Mouse (Mus musculus): Measurements from ENCODE around the gene Rassf5.

- no peak for TF ChIP-seq CTCF (IDR thresholded peaks at IDR 0.05; ENCODE audit: low read depth)
- no peak for TF ChIP-seq EP300 (IDR thresholded peaks at IDR 0.05; ENCODE audit: low read depth)
Measured at GRCm38 (mm10) chr1:131276831-131277230, 31.8 kb upstream of the Rassf5 start.
